Mouse (Mus musculus): ENCODE measurements around the gene Btc. TPM values are rescaled to one million over a fixed set of nuclear protein-coding genes. Genes with fewer than 3 reads are reported as not detected.

Gene Btc
- polyA plus RNA-seq, 1 experiment from 2014 or later, result 0.06 TPM

- Histone ChIP-seq H3K9ac (replicated peaks) (no peak overlapping the region), H3K4me1 (no peaks in the 10 kb centered on the region), H3K27me3 (replicated peaks) (no peaks in the 10 kb centered on the region), H3K4me2 (no peak overlapping the region), H3K36me3 (no peaks in the 10 kb centered on the region), H3K4me3 (replicated peaks) (no peak overlapping the region), H3K27ac (replicated peaks) (no peak overlapping the region), H3K9me3 (replicated peaks) (no peaks in the 10 kb centered on the region)
- WGBS, result 71% methylated on average over 10 of the region's 10 CpGs
- ATAC-seq (ENCODE audit: low FRiP score), result no peak
Observed at GRCm38 (mm10) chr5:91366925-91367324, 35.9 kb downstream of the Btc start.

- Histone ChIP-seq H3K9ac (replicated peaks) (no peak overlapping the region), H3K4me3 (replicated peaks) (no peak overlapping the region), H3K4me2 (no peak overlapping the region), H3K27me3 (replicated peaks) (no peaks in the 10 kb centered on the region), H3K36me3 (no peaks in the 10 kb centered on the region), H3K9me3 (replicated peaks) (no peaks in the 10 kb centered on the region), H3K27ac (replicated peaks) (0 out of 2 replicates have a peak overlapping the region, but pooled peaks have one; percentile 28), H3K4me1 (no peaks in the 10 kb centered on the region)
- peak; percentile 68 for ATAC-seq (ENCODE audit: low FRiP score)
- 72% methylated on average over 6 of the region's 6 CpGs for WGBS
Observed at GRCm38 (mm10) chr5:91363274-91363991, 39.4 kb downstream of the Btc start.

GRCm38 (mm10) chr5:91352645-91353044 lies 50.1 kb downstream of the Btc start:
- Histone ChIP-seq H3K4me2 (no peak overlapping the region), H3K36me3 (no peaks in the 10 kb centered on the region), H3K27ac (replicated peaks) (no peak overlapping the region), H3K4me3 (replicated peaks) (no peak overlapping the region), H3K27me3 (replicated peaks) (no peaks in the 10 kb centered on the region), H3K4me1 (no peaks in the 10 kb centered on the region), H3K9ac (replicated peaks) (no peak overlapping the region), H3K9me3 (replicated peaks) (no peaks in the 10 kb centered on the region)
- 48% methylated on average over 5 of the region's 5 CpGs for WGBS
- no peak for ATAC-seq (ENCODE audit: low FRiP score)

- Histone ChIP-seq H3K9me3 (replicated peaks) (no peaks in the 10 kb centered on the region), H3K4me3 (replicated peaks) (no peak overlapping the region), H3K27ac (replicated peaks) (no peak overlapping the region), H3K36me3 (no peaks in the 10 kb centered on the region), H3K9ac (replicated peaks) (no peak overlapping the region), H3K4me2 (no peak overlapping the region), H3K27me3 (replicated peaks) (no peaks in the 10 kb centered on the region), H3K4me1 (no peaks in the 10 kb centered on the region)
- 67% methylated on average over 5 of the region's 5 CpGs for WGBS
- no peak for ATAC-seq (ENCODE audit: low FRiP score)
Observed at GRCm38 (mm10) chr5:91345681-91346080, 57.1 kb downstream of the Btc start.

- Histone ChIP-seq H3K9ac (replicated peaks) (no peak overlapping the region), H3K4me2 (no peak overlapping the region), H3K27ac (replicated peaks) (no peak overlapping the region), H3K4me1 (no peaks in the 10 kb centered on the region), H3K9me3 (replicated peaks) (no peaks in the 10 kb centered on the region), H3K27me3 (replicated peaks) (no peaks in the 10 kb centered on the region), H3K4me3 (replicated peaks) (no peak overlapping the region), H3K36me3 (no peaks in the 10 kb centered on the region)
- 90% methylated on average over 2 of the region's 2 CpGs for WGBS
- no peak for ATAC-seq (ENCODE audit: low FRiP score)
Observed at GRCm38 (mm10) chr5:91345064-91345463, 57.7 kb downstream of the Btc start.

- no peak for ATAC-seq (ENCODE audit: low FRiP score)
- H3K4me3 ChIP-seq (replicated peaks), result no peak overlapping the region
Observed at GRCm38 (mm10) chr5:91341981-91342760, 60.6 kb downstream of the Btc start.

GRCm38 (mm10) chr5:91334227-91334626 lies 68.6 kb downstream of the Btc start:
- Histone ChIP-seq H3K4me3 (replicated peaks) (no peak overlapping the region), H3K36me3 (no peaks in the 10 kb centered on the region), H3K4me1 (no peaks in the 10 kb centered on the region), H3K4me2 (no peak overlapping the region), H3K9me3 (replicated peaks) (no peaks in the 10 kb centered on the region), H3K27me3 (replicated peaks) (no peaks in the 10 kb centered on the region), H3K27ac (replicated peaks) (no peak overlapping the region), H3K9ac (replicated peaks) (no peak overlapping the region)
- 90% methylated on average over 4 of the region's 4 CpGs for WGBS
- ATAC-seq (ENCODE audit: low FRiP score), result no peak

More at GRCm38 (mm10) chr5:91341981-91342760, 60.6 kb downstream of the Btc start:
- Histone ChIP-seq H3K36me3 (no peaks in the 10 kb centered on the region), H3K4me2 (no peak overlapping the region), H3K9ac (replicated peaks) (no peak overlapping the region), H3K4me1 (no peaks in the 10 kb centered on the region), H3K9me3 (replicated peaks) (no peaks in the 10 kb centered on the region), H3K27me3 (replicated peaks) (no peaks in the 10 kb centered on the region), H3K27ac (replicated peaks) (no peak overlapping the region)
- WGBS, result 93% methylated on average over 5 of the region's 5 CpGs

- no peaks in the 10 kb centered on the region for H3K9me3 ChIP-seq (replicated peaks)
- no peak overlapping the region for H3K4me3 ChIP-seq (replicated peaks)
- H3K27ac ChIP-seq (replicated peaks), result no peak overlapping the region
- WGBS, result 64% methylated on average over 4 of the region's 4 CpGs
- no peak overlapping the region for H3K9ac ChIP-seq (replicated peaks)
- ATAC-seq (ENCODE audit: low FRiP score), result no peak
- H3K27me3 ChIP-seq (replicated peaks), result no peaks in the 10 kb centered on the region
- no peaks in the 10 kb centered on the region for H3K4me1 ChIP-seq
- H3K4me2 ChIP-seq, result no peak overlapping the region
- no peaks in the 10 kb centered on the region for H3K36me3 ChIP-seq
Observed at GRCm38 (mm10) chr5:91332079-91332865, 70.5 kb downstream of the Btc start.

GRCm38 (mm10) chr5:91321840-91322239 lies 81.0 kb downstream of the Btc start:
- no peak overlapping the region for H3K4me3 ChIP-seq (replicated peaks)
- no peak overlapping the region for H3K9ac ChIP-seq (replicated peaks)
- no peak overlapping the region for H3K4me2 ChIP-seq
- no peaks in the 10 kb centered on the region for H3K36me3 ChIP-seq
- 87% methylated on average over 1 of the region's 1 CpGs for WGBS
- H3K27ac ChIP-seq (replicated peaks), result no peak overlapping the region
- no peak for ATAC-seq (ENCODE audit: low FRiP score)
- no peaks in the 10 kb centered on the region for H3K9me3 ChIP-seq (replicated peaks)
- no peaks in the 10 kb centered on the region for H3K4me1 ChIP-seq
- H3K27me3 ChIP-seq (replicated peaks), result no peaks in the 10 kb centered on the region

- no peaks in the 10 kb centered on the region for H3K4me1 ChIP-seq
- H3K4me2 ChIP-seq, result no peak overlapping the region
- ATAC-seq (ENCODE audit: low FRiP score), result no peak
- 91% methylated on average over 4 of the region's 4 CpGs for WGBS
- no peak overlapping the region for H3K9ac ChIP-seq (replicated peaks)
- no peaks in the 10 kb centered on the region for H3K9me3 ChIP-seq (replicated peaks)
- H3K36me3 ChIP-seq, result no peaks in the 10 kb centered on the region
- no peak overlapping the region for H3K27ac ChIP-seq (replicated peaks)
- no peaks in the 10 kb centered on the region for H3K27me3 ChIP-seq (replicated peaks)
- H3K4me3 ChIP-seq (replicated peaks), result no peak overlapping the region
Observed at GRCm38 (mm10) chr5:91320348-91320747, 82.4 kb downstream of the Btc start.

- H3K36me3 ChIP-seq, result no peaks in the 10 kb centered on the region
- no peak for ATAC-seq (ENCODE audit: low FRiP score)
- WGBS, result 91% methylated on average over 4 of the region's 4 CpGs
Observed at GRCm38 (mm10) chr5:91313971-91314370, 88.8 kb downstream of the Btc start.

More at GRCm38 (mm10) chr5:91313971-91314370, 88.8 kb downstream of the Btc start:
- no peaks in the 10 kb centered on the region for H3K9me3 ChIP-seq (replicated peaks)
- H3K27me3 ChIP-seq (replicated peaks), result no peaks in the 10 kb centered on the region
- H3K9ac ChIP-seq (replicated peaks), result no peak overlapping the region
- no peak overlapping the region for H3K4me3 ChIP-seq (replicated peaks)
- no peak overlapping the region for H3K27ac ChIP-seq (replicated peaks)
- H3K4me2 ChIP-seq, result no peak overlapping the region
- H3K4me1 ChIP-seq, result no peaks in the 10 kb centered on the region
